Mouse (Mus musculus): ENCODE results near the gene Usp7. TPM values are rescaled to one million over a fixed set of nuclear protein-coding genes. Genes with fewer than 3 reads are reported as not detected.

Usp7 gene
- total RNA-seq (2017), result 214 and 221 TPM in 2 replicates

GRCm38 (mm10) chr16:8791949-8792557 lies at the start of gene Usp7:
Gene Usp7 (minus strand): TSS chr16:8792308.
- no peak for ATAC-seq (replicated peaks in 1 of 2; ENCODE audit: insufficient read depth in 1 of 2, low FRiP score in 2 of 2, low TSS enrichment in 1 of 2, low read depth in 1 of 2, poor library complexity in 2 of 2, severe bottlenecking in 2 of 2)

- ATAC-seq (replicated peaks in 1 of 2; ENCODE audit: insufficient read depth in 1 of 2, low FRiP score in 2 of 2, low TSS enrichment in 1 of 2, low read depth in 1 of 2, poor library complexity in 2 of 2, severe bottlenecking in 2 of 2), result no peak
Measured at GRCm38 (mm10) chr16:8840557-8840956, 48.4 kb upstream of the Usp7 start.

GRCm38 (mm10) chr16:8838921-8839320 lies 46.8 kb upstream of the Usp7 start:
- no peak for ATAC-seq (replicated peaks in 1 of 2; ENCODE audit: insufficient read depth in 1 of 2, low FRiP score in 2 of 2, low TSS enrichment in 1 of 2, low read depth in 1 of 2, poor library complexity in 2 of 2, severe bottlenecking in 2 of 2)

- no peak for ATAC-seq (replicated peaks in 1 of 2; ENCODE audit: insufficient read depth in 1 of 2, low FRiP score in 2 of 2, low TSS enrichment in 1 of 2, low read depth in 1 of 2, poor library complexity in 2 of 2, severe bottlenecking in 2 of 2)
Measured at GRCm38 (mm10) chr16:8837595-8837994, 45.5 kb upstream of the Usp7 start.

- ATAC-seq (replicated peaks in 1 of 2; ENCODE audit: insufficient read depth in 1 of 2, low FRiP score in 2 of 2, low TSS enrichment in 1 of 2, low read depth in 1 of 2, poor library complexity in 2 of 2, severe bottlenecking in 2 of 2), result no peak
Measured at GRCm38 (mm10) chr16:8836876-8837275, 44.8 kb upstream of the Usp7 start.

- ATAC-seq (replicated peaks in 1 of 2; ENCODE audit: insufficient read depth in 1 of 2, low FRiP score in 2 of 2, low TSS enrichment in 1 of 2, low read depth in 1 of 2, poor library complexity in 2 of 2, severe bottlenecking in 2 of 2), result no peak
Measured at GRCm38 (mm10) chr16:8831241-8831640, 39.1 kb upstream of the Usp7 start.

GRCm38 (mm10) chr16:8830431-8831211 lies 38.5 kb upstream of the Usp7 start:
- ATAC-seq (replicated peaks in 1 of 2; ENCODE audit: insufficient read depth in 1 of 2, low FRiP score in 2 of 2, low TSS enrichment in 1 of 2, low read depth in 1 of 2, poor library complexity in 2 of 2, severe bottlenecking in 2 of 2), result peak; percentile 46 to 47

- peak; percentile 94 for ATAC-seq (replicated peaks in 1 of 2; ENCODE audit: insufficient read depth in 1 of 2, low FRiP score in 2 of 2, low TSS enrichment in 1 of 2, low read depth in 1 of 2, poor library complexity in 2 of 2, severe bottlenecking in 2 of 2)
Measured at GRCm38 (mm10) chr16:8829564-8830359, 37.7 kb upstream of the Usp7 start, which contains the start of gene 1810013L24Rik. Gene 1810013L24Rik (plus strand): TSS chr16:8830100.

GRCm38 (mm10) chr16:8828636-8829563 lies 36.8 kb upstream of the Usp7 start:
- peak; percentile 29 to 37; a peak in 3 of 4 replicates for ATAC-seq (replicated peaks in 1 of 2; ENCODE audit: insufficient read depth in 1 of 2, low FRiP score in 2 of 2, low TSS enrichment in 1 of 2, low read depth in 1 of 2, poor library complexity in 2 of 2, severe bottlenecking in 2 of 2)

- no peak for ATAC-seq (replicated peaks in 1 of 2; ENCODE audit: insufficient read depth in 1 of 2, low FRiP score in 2 of 2, low TSS enrichment in 1 of 2, low read depth in 1 of 2, poor library complexity in 2 of 2, severe bottlenecking in 2 of 2)
Measured at GRCm38 (mm10) chr16:8827366-8827765, 35.3 kb upstream of the Usp7 start.

GRCm38 (mm10) chr16:8823661-8824060 lies 31.6 kb upstream of the Usp7 start:
- ATAC-seq (replicated peaks in 1 of 2; ENCODE audit: insufficient read depth in 1 of 2, low FRiP score in 2 of 2, low TSS enrichment in 1 of 2, low read depth in 1 of 2, poor library complexity in 2 of 2, severe bottlenecking in 2 of 2), result peak; percentile 58 to 88

GRCm38 (mm10) chr16:8822586-8822985 lies 30.5 kb upstream of the Usp7 start:
- no peak for ATAC-seq (replicated peaks in 1 of 2; ENCODE audit: insufficient read depth in 1 of 2, low FRiP score in 2 of 2, low TSS enrichment in 1 of 2, low read depth in 1 of 2, poor library complexity in 2 of 2, severe bottlenecking in 2 of 2)

- ATAC-seq (replicated peaks in 1 of 2; ENCODE audit: insufficient read depth in 1 of 2, low FRiP score in 2 of 2, low TSS enrichment in 1 of 2, low read depth in 1 of 2, poor library complexity in 2 of 2, severe bottlenecking in 2 of 2), result no peak
Measured at GRCm38 (mm10) chr16:8821429-8821828, 29.3 kb upstream of the Usp7 start.

GRCm38 (mm10) chr16:8817872-8818271 lies 25.8 kb upstream of the Usp7 start:
- no peak for ATAC-seq (replicated peaks in 1 of 2; ENCODE audit: insufficient read depth in 1 of 2, low FRiP score in 2 of 2, low TSS enrichment in 1 of 2, low read depth in 1 of 2, poor library complexity in 2 of 2, severe bottlenecking in 2 of 2)

- peak in 1 of 2 experiments; percentile 22; a peak in 1 of 4 replicates for ATAC-seq (replicated peaks in 1 of 2; ENCODE audit: insufficient read depth in 1 of 2, low FRiP score in 2 of 2, low TSS enrichment in 1 of 2, low read depth in 1 of 2, poor library complexity in 2 of 2, severe bottlenecking in 2 of 2)
Measured at GRCm38 (mm10) chr16:8810399-8811127, 18.5 kb upstream of the Usp7 start.

- peak; percentile 65 to 68; a peak in 2 of 4 replicates for ATAC-seq (replicated peaks in 1 of 2; ENCODE audit: insufficient read depth in 1 of 2, low FRiP score in 2 of 2, low TSS enrichment in 1 of 2, low read depth in 1 of 2, poor library complexity in 2 of 2, severe bottlenecking in 2 of 2)
Measured at GRCm38 (mm10) chr16:8806703-8807102, 14.6 kb upstream of the Usp7 start.
